Comparison of ENCODE assay signal across 10 mouse cellular contexts in genomic region chr15:86088266-86088790, GRCm38 (mm10). TPM values are rescaled to one million over a fixed set of nuclear protein-coding genes. Genes with fewer than 3 reads are reported as not detected.
DNase-seq lines count a peak whose midpoint lies in the region; ATAC-seq and TF ChIP-seq lines count a peak whose summit lies in the region.
"Had no signal": no experiment of that assay in that cellular context is flagged by ENCODE, and none has a peak within 500 bp of the region (broad histone marks: within the 10 kb centered on the region; RNA-seq: fewer than 3 reads in every experiment).

No protein-coding gene starts in this region.

- H3K9me3 ChIP-seq in heart, postnatal 0 days (replicated peaks; ENCODE audit: control insufficient read depth, low read length), result no peaks in the 10 kb centered on the region
- H3K9me3 ChIP-seq in heart, embryonic 11.5 days (replicated peaks; ENCODE audit: control insufficient read depth, low read length), result no peaks in the 10 kb centered on the region
- H3K9me3 ChIP-seq in forebrain, embryonic 14.5 days (replicated peaks; ENCODE audit: control insufficient read depth, low read length), result no peaks in the 10 kb centered on the region
- no peaks in the 10 kb centered on the region for H3K9me3 ChIP-seq in midbrain, embryonic 16.5 days (replicated peaks; ENCODE audit: control insufficient read depth, low read length, poor library complexity, severe bottlenecking)
- H3K9me3 ChIP-seq in limb, embryonic 10.5 days (replicated peaks), result no peaks in the 10 kb centered on the region

- H3K4me2 ChIP-seq in heart, postnatal 0 days (ENCODE audit: low read depth, low read length), result no peak overlapping the region
- no peak overlapping the region for H3K4me2 ChIP-seq in heart, embryonic 11.5 days
- H3K4me2 ChIP-seq in forebrain, embryonic 14.5 days (ENCODE audit: low read length), result peak overlapping the region; percentile 8; the same call in 1 of the 2 replicates
- no peak overlapping the region; the same call in 1 of the 2 replicates for H3K4me2 ChIP-seq in midbrain, embryonic 16.5 days (ENCODE audit: low read length)

- H3K27me3 ChIP-seq in heart, postnatal 0 days (ENCODE audit: control insufficient read depth, insufficient read depth, low read length), result no peaks in the 10 kb centered on the region
- no peaks in the 10 kb centered on the region for H3K27me3 ChIP-seq in heart, embryonic 11.5 days (ENCODE audit: control insufficient read depth, insufficient read depth, low read length)
- no peaks in the 10 kb centered on the region for H3K27me3 ChIP-seq in forebrain, embryonic 14.5 days (replicated peaks; ENCODE audit: control insufficient read depth, insufficient read depth, low read length)
- H3K27me3 ChIP-seq in midbrain, embryonic 16.5 days (ENCODE audit: control insufficient read depth, insufficient read depth, low read depth, low read length), result no peaks in the 10 kb centered on the region
- no peaks in the 10 kb centered on the region for H3K27me3 ChIP-seq in limb, embryonic 10.5 days (ENCODE audit: low read depth, poor library complexity, severe bottlenecking)

- no peak for ATAC-seq in heart, postnatal 0 days (ENCODE audit: insufficient read depth, low read depth)
- ATAC-seq in heart, embryonic 11.5 days (replicated peaks; ENCODE audit: insufficient number of reproducible peaks, low FRiP score, low TSS enrichment), result no peak
- ATAC-seq in forebrain, embryonic 14.5 days, result no peak
- no peak for ATAC-seq in midbrain, embryonic 16.5 days

- WGBS in heart, postnatal 0 days, result 62% methylated on average over 11 of the region's 11 CpGs
- WGBS in heart, embryonic 11.5 days (ENCODE audit: insufficient replicate concordance), result 87% methylated on average over 11 of the region's 11 CpGs
- 68% methylated on average over 11 of the region's 11 CpGs for WGBS in forebrain, embryonic 14.5 days
- 81% methylated on average over 11 of the region's 11 CpGs for WGBS in midbrain, embryonic 16.5 days
- 93% methylated on average over 11 of the region's 11 CpGs for WGBS in limb, embryonic 10.5 days

- H3K36me3 ChIP-seq in heart, postnatal 0 days (replicated peaks; ENCODE audit: control insufficient read depth, insufficient read depth, low read length), result peaks cover 16% of the 10 kb centered on the region; the same call in 1 of the 2 replicates
- H3K36me3 ChIP-seq in heart, embryonic 11.5 days (ENCODE audit: control insufficient read depth, insufficient read depth, low read length), result no peaks in the 10 kb centered on the region
- H3K36me3 ChIP-seq in forebrain, embryonic 14.5 days (ENCODE audit: control insufficient read depth, insufficient read depth, low read length), result peaks cover 12% of the 10 kb centered on the region
- H3K36me3 ChIP-seq in midbrain, embryonic 16.5 days (ENCODE audit: control insufficient read depth, insufficient read depth, low read length), result no peaks in the 10 kb centered on the region
- peaks cover 9% of the 10 kb centered on the region for H3K36me3 ChIP-seq in limb, embryonic 10.5 days

- no peak overlapping the region for H3K4me3 ChIP-seq in heart, postnatal 0 days (ENCODE audit: low read depth, low read length)
- no peak overlapping the region for H3K4me3 ChIP-seq in heart, embryonic 11.5 days (ENCODE audit: low read depth, low read length)
- no peak overlapping the region for H3K4me3 ChIP-seq in brown adipose tissue, adult 24 weeks (ENCODE audit: insufficient read depth, low read depth, low read length)
- H3K4me3 ChIP-seq in forebrain, embryonic 14.5 days (ENCODE audit: low read depth, low read length), result no peak overlapping the region
- no peak overlapping the region for H3K4me3 ChIP-seq in midbrain, embryonic 16.5 days (ENCODE audit: low read depth, low read length)
- no peak overlapping the region for H3K4me3 ChIP-seq in limb, embryonic 10.5 days

- no peak for TF ChIP-seq CTCF in heart, postnatal 0 days (IDR thresholded peaks at IDR 0.05; ENCODE audit: low read depth)

- TF ChIP-seq EP300 in heart, postnatal 0 days (IDR thresholded peaks at IDR 0.05; ENCODE audit: low read depth), result no peak

- DNase-seq in heart, postnatal 0 days (ENCODE audit: low spot score), result no peak
- DNase-seq in forebrain, embryonic 14.5 days (ENCODE audit: low spot score), result no peak
- no peak for DNase-seq in gastrocnemius, postnatal 25 days
- no peak for DNase-seq in limb, embryonic 10.5 days (ENCODE audit: low spot score)
- DNase-seq in layer of hippocampus, postnatal 14 days (ENCODE audit: low spot score in 2 of 2), result no peak
- DNase-seq: kidney, postnatal 14 days; lung, adult 18-20 months had no signal

- no peak overlapping the region for H3K9ac ChIP-seq in heart, postnatal 0 days (replicated peaks; ENCODE audit: low read depth, low read length)
- no peak overlapping the region for H3K9ac ChIP-seq in heart, embryonic 11.5 days (ENCODE audit: low read depth, low read length)
- H3K9ac ChIP-seq in forebrain, embryonic 14.5 days (ENCODE audit: low read length), result peak overlapping the region; percentile 13; the same call in 1 of the 2 replicates
- H3K9ac ChIP-seq in midbrain, embryonic 16.5 days (ENCODE audit: low read depth, low read length), result no peak overlapping the region

- peak overlapping the region; percentile 49; the same call in 1 of the 2 replicates for H3K27ac ChIP-seq in heart, postnatal 0 days (ENCODE audit: low read depth)
- no peak overlapping the region for H3K27ac ChIP-seq in heart, embryonic 11.5 days (ENCODE audit: low read depth, low read length)
- 0 out of 2 replicates have a peak overlapping the region, but pooled peaks have one; percentile 14 for H3K27ac ChIP-seq in brown adipose tissue, adult 24 weeks (replicated peaks; ENCODE audit: low read depth, low read length)
- H3K27ac ChIP-seq in forebrain, embryonic 14.5 days (ENCODE audit: low read depth, low read length), result peak overlapping the region; percentile 84
- H3K27ac ChIP-seq in midbrain, embryonic 16.5 days (ENCODE audit: low read length), result peak overlapping the region; percentile 83
- no peak overlapping the region for H3K27ac ChIP-seq in limb, embryonic 10.5 days

- H3K4me1 ChIP-seq in heart, postnatal 0 days (ENCODE audit: control insufficient read depth, insufficient read depth), result peaks cover 86% of the 10 kb centered on the region
- peaks cover 59% of the 10 kb centered on the region for H3K4me1 ChIP-seq in heart, embryonic 11.5 days (ENCODE audit: control insufficient read depth, insufficient read depth, low read length)
- peaks cover 51% of the 10 kb centered on the region for H3K4me1 ChIP-seq in brown adipose tissue, adult 24 weeks (ENCODE audit: control insufficient read depth, insufficient read depth, insufficient read length, low read length)
- peaks cover 49% of the 10 kb centered on the region for H3K4me1 ChIP-seq in forebrain, embryonic 14.5 days (ENCODE audit: control insufficient read depth, insufficient read depth, low read length)
- peaks cover 58% of the 10 kb centered on the region for H3K4me1 ChIP-seq in midbrain, embryonic 16.5 days (ENCODE audit: control insufficient read depth, insufficient read depth, low read length)
- H3K4me1 ChIP-seq in limb, embryonic 10.5 days, result peaks cover 61% of the 10 kb centered on the region

RNA-seq across cellular contexts. Expression of gene Gramd4, which starts 30.8 kb away (rescaled TPM):
- 31.8 and 35.0 TPM in 2 replicates for total RNA-seq in heart, postnatal 0 days (2014; rRNA removed; ENCODE audit: low replicate concordance)
- polyA plus RNA-seq in heart, postnatal 0 days (2015; fragmentation: Nextera tagmentation; extraction: Ambion mirVana), result 15.4 and 16.2 TPM in 2 replicates
- 4.9 and 6.5 TPM in 2 replicates for polyA plus RNA-seq in heart, embryonic 11.5 days (2014; fragmentation: Nextera tagmentation; extraction: Ambion mirVana)
- polyA plus RNA-seq in brown adipose tissue, adult 24 weeks (2012; ENCODE audit: insufficient read depth, insufficient read length, missing spikeins), result 12.1 and 13.5 TPM in 2 replicates
- 20.7 and 28.0 TPM in 2 replicates for polyA plus RNA-seq in forebrain, embryonic 14.5 days (2014; fragmentation: Nextera tagmentation; extraction: Ambion mirVana)
- 36.0 and 36.7 TPM in 2 replicates for polyA plus RNA-seq in midbrain, embryonic 16.5 days (2015; fragmentation: Nextera tagmentation; extraction: Ambion mirVana)
- total RNA-seq in gastrocnemius, postnatal 25 days (2021), result 1 to 10 TPM; 4.2 to 9.7 TPM
- polyA plus RNA-seq in limb, embryonic 10.5 days (2016; fragmentation: Nextera tagmentation; extraction: Ambion mirVana), result 13.0 and 14.1 TPM in 2 replicates
- 10 to 100 TPM; 26.5 to 28.4 TPM for total RNA-seq in layer of hippocampus, postnatal 14 days (2021)

RNA-seq across cellular contexts. Expression of gene Celsr1, which starts 54.8 kb away (rescaled TPM):
- 17.4 and 18.0 TPM in 2 replicates for total RNA-seq in heart, postnatal 0 days (2014; rRNA removed; ENCODE audit: low replicate concordance)
- 0.80 and 0.97 TPM in 2 replicates for polyA plus RNA-seq in heart, postnatal 0 days (2015; fragmentation: Nextera tagmentation; extraction: Ambion mirVana)
- 2.1 and 2.2 TPM in 2 replicates for polyA plus RNA-seq in heart, embryonic 11.5 days (2014; fragmentation: Nextera tagmentation; extraction: Ambion mirVana)
- polyA plus RNA-seq in brown adipose tissue, adult 24 weeks (2012; ENCODE audit: insufficient read depth, insufficient read length, missing spikeins), result 0.20 TPM in 1 of 2 replicates, not detected in the other
- polyA plus RNA-seq in forebrain, embryonic 14.5 days (2014; fragmentation: Nextera tagmentation; extraction: Ambion mirVana), result 8.6 and 9.6 TPM in 2 replicates
- polyA plus RNA-seq in midbrain, embryonic 16.5 days (2015; fragmentation: Nextera tagmentation; extraction: Ambion mirVana), result 1.1 and 1.3 TPM in 2 replicates
- total RNA-seq in gastrocnemius, postnatal 25 days (2021), result under 1 TPM; 0.31 to 0.43 TPM
- 0.67 and 0.86 TPM in 2 replicates for polyA plus RNA-seq in limb, embryonic 10.5 days (2016; fragmentation: Nextera tagmentation; extraction: Ambion mirVana)
- 1 to 10 TPM; 5.5 to 5.8 TPM for total RNA-seq in layer of hippocampus, postnatal 14 days (2021)

Comparison
In these comparisons a context has a peak if more than half of its experiments do, and no peak if none do; other contexts are left out.
1. H3K27ac ChIP-seq: peak in heart, postnatal 0 days (single experiment), brown adipose tissue, adult 24 weeks (single experiment), forebrain, embryonic 14.5 days (single experiment) and midbrain, embryonic 16.5 days (single experiment); none in heart, embryonic 11.5 days (single experiment) and limb, embryonic 10.5 days (single experiment).